Mouse (Mus musculus) forebrain, embryonic 14.5 days (tissue): ENCODE measurements around the gene Apbb1. TPM values are rescaled to one million over a fixed set of nuclear protein-coding genes. Genes with fewer than 3 reads are reported as not detected.

Experiments used
- ATAC-seq: fragments of 200-750 bp; cut with Nextera tagmentation; 2 replicates; pipeline ENCODE4 v1.8.0; 2017; ENCODE audit warnings: mild to moderate bottlenecking, moderate library complexity
- DNase-seq: peaks from one replicate; pipeline ENCODE4 v3.0.0-alpha.2; 2015; ENCODE audit warnings: low spot score
- H3K27ac ChIP-seq: fragments of 300-500 bp; sonication (generic); 2 replicates; pipeline ENCODE4 v1.5.1; 2014; ENCODE audit warnings: low read depth, mild to moderate bottlenecking, control low read depth, low read length, moderate library complexity
- H3K27me3 ChIP-seq: fragments of 300-500 bp; sonication (generic); replicated peaks from 2 replicates; pipeline ENCODE4 v1.6.1; 2014; ENCODE audit warnings: low read length, control low read depth, mixed read lengths; ENCODE audit not compliant: control insufficient read depth, insufficient read depth
- H3K36me3 ChIP-seq: fragments of 300-500 bp; sonication (generic); 2 replicates; pipeline ENCODE4 v1.6.1; 2014; ENCODE audit warnings: low read length, control low read depth; ENCODE audit not compliant: control insufficient read depth, insufficient read depth
- H3K4me1 ChIP-seq: fragments of 300-500 bp; sonication (generic); 2 replicates; pipeline ENCODE4 v1.6.1; 2014; ENCODE audit warnings: antibody characterized with exemption, low read length, control low read depth; ENCODE audit not compliant: control insufficient read depth, insufficient read depth
- H3K4me2 ChIP-seq: fragments of 300-500 bp; sonication (generic); 2 replicates; pipeline ENCODE4 v1.6.1; 2014; ENCODE audit warnings: mild to moderate bottlenecking, control low read depth, low read length
- H3K4me3 ChIP-seq: fragments of 300-500 bp; sonication (generic); 2 replicates; pipeline ENCODE4 v1.5.1; 2014; ENCODE audit warnings: low read depth, low read length, control low read depth
- H3K9ac ChIP-seq: fragments of 300-500 bp; sonication (generic); 2 replicates; pipeline ENCODE4 v1.6.1; 2014; ENCODE audit warnings: mild to moderate bottlenecking, low read length, control low read depth, moderate library complexity
- H3K9me3 ChIP-seq: fragments of 300-500 bp; sonication (generic); replicated peaks from 2 replicates; pipeline ENCODE4 v1.6.1; 2016; ENCODE audit warnings: low read length, control low read depth, mixed read lengths; ENCODE audit not compliant: control insufficient read depth
- WGBS: fragments of 180-500 bp; shearing (Covaris S2); extraction: QIAGEN DNeasy Blood & Tissue Kit; methylation state at CpG from one replicate; pipeline ENCODE4 v1.1.7; 2014; 5-methylcytosine and 5-hydroxymethylcytosine counted together
- polyA plus RNA-seq: library from polyadenylated mRNA; unstranded; fragments of >200 nt; fragmentation: Nextera tagmentation; extraction: Ambion mirVana; gene quantifications from 2 replicates; pipeline ENCODE4 v1.2.1, GENCODE M21; 2014

Apbb1 gene
- polyA plus RNA-seq, 1 experiment from 2014 or later, result 188 TPM

DNA sequence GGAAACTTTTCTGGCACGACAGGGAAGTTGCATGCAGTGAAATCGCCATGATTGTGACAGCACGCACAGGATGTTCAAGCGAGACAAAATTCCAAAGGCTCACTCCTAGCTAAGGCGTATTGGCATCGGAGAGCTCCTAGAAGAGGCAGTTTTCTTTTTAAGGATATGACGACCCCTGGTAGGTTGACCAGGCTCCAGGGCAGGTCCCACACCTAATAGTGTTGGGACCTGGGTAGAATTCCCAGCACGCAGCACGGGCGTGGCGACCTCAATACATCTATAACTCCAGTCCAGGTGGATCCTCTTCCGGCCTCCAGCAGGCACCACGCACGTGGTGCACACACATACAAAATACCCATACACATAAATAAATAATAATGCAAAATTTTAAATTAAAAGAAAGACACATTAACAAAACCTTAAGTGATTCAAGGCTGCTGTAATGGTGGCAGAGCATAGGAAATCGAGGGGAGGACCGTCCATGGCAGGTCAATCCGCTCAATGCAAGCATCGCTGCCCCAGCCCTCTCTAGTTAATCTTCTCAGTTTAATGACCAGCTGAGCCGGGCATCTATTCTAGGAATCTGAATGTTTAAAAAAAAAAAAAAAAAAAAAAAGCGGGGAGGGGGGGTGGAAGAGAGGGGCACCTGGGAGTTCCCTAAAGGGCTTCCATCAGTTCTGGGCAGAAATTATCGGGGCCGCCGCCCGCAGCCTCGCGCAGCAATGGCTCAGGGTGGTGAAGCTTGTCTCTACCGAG lies 27.8 kb downstream of the Apbb1 start:
- WGBS, result 28% methylated on average over 27 of the region's 27 CpGs
- ATAC-seq (peak; percentile 18), DNase-seq (no peak)
- H3K4me2 ChIP-seq, result peak overlapping the region; percentile 82
- peak overlapping the region; percentile 86 for H3K9ac ChIP-seq
- H3K36me3 ChIP-seq, result peaks cover 15% of the 10 kb centered on the region
- H3K27ac ChIP-seq, result 0 out of 2 replicates have a peak overlapping the region, but pooled peaks have one; percentile 33
- H3K4me3 ChIP-seq, result peak overlapping the region; percentile 64
- no peaks in the 10 kb centered on the region for H3K9me3 ChIP-seq
- peaks cover 12% of the 10 kb centered on the region for H3K4me1 ChIP-seq
- no peaks in the 10 kb centered on the region for H3K27me3 ChIP-seq

GRCm38 (mm10) chr7:105549035-105549434 lies 32.4 kb downstream of the Apbb1 start:
- H3K9me3 ChIP-seq, result no peaks in the 10 kb centered on the region
- H3K9ac ChIP-seq, result no peak overlapping the region
- peak; percentile 59 for DNase-seq
- ATAC-seq, result no peak
- no peak overlapping the region for H3K4me3 ChIP-seq
- H3K27me3 ChIP-seq, result no peaks in the 10 kb centered on the region
- H3K4me1 ChIP-seq, result no peaks in the 10 kb centered on the region
- no peak overlapping the region for H3K4me2 ChIP-seq
- WGBS, result 46% methylated on average over 6 of the region's 6 CpGs
- H3K36me3 ChIP-seq, result no peaks in the 10 kb centered on the region
- no peak overlapping the region for H3K27ac ChIP-seq

GRCm38 (mm10) chr7:105547970-105548369 lies 33.5 kb downstream of the Apbb1 start:
- H3K4me2 ChIP-seq, result no peak overlapping the region
- no peaks in the 10 kb centered on the region for H3K27me3 ChIP-seq
- DNase-seq (no peak), ATAC-seq (no peak)
- no peaks in the 10 kb centered on the region for H3K4me1 ChIP-seq
- no peak overlapping the region for H3K4me3 ChIP-seq
- no peaks in the 10 kb centered on the region for H3K36me3 ChIP-seq
- 79% methylated on average over 7 of the region's 7 CpGs for WGBS
- H3K9ac ChIP-seq, result no peak overlapping the region
- no peaks in the 10 kb centered on the region for H3K9me3 ChIP-seq
- H3K27ac ChIP-seq, result no peak overlapping the region

- Histone ChIP-seq H3K4me1 (no peaks in the 10 kb centered on the region), H3K27ac (no peak overlapping the region), H3K36me3 (no peaks in the 10 kb centered on the region), H3K9ac (no peak overlapping the region), H3K9me3 (no peaks in the 10 kb centered on the region), H3K4me2 (no peak overlapping the region), H3K27me3 (no peaks in the 10 kb centered on the region), H3K4me3 (no peak overlapping the region)
- ATAC-seq, result no peak
- WGBS, result 76% methylated on average over 8 of the region's 8 CpGs
- no peak for DNase-seq
Observed at GRCm38 (mm10) chr7:105545986-105546385, 35.5 kb downstream of the Apbb1 start.

DNA sequence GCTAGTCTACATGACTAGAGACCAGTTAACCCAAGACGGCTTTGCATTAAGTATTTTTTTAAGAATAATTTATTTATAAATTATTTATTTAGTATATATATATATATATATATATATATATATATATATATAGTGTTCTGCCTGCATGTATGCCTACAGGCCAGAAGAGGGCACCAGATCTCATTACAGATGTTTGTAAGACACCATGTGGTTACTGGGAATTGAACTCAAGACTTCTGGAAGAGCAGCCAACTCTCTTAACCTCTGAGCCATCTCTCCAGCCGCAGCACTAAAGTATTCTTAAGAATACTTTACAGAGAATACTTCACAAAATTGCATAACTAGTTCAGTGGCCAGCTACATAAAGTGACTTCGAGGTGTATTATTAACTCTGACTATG lies 47.3 kb downstream of the Apbb1 start:
- Histone ChIP-seq H3K4me3 (no peak overlapping the region), H3K27me3 (no peaks in the 10 kb centered on the region), H3K4me2 (no peak overlapping the region), H3K4me1 (no peaks in the 10 kb centered on the region), H3K9me3 (no peaks in the 10 kb centered on the region), H3K27ac (no peak overlapping the region), H3K9ac (no peak overlapping the region), H3K36me3 (no peaks in the 10 kb centered on the region)
- ATAC-seq, result no peak
- DNase-seq, result peak; percentile 47
- WGBS, result 81% methylated on average over 3 of the region's 3 CpGs

GRCm38 (mm10) chr7:105528094-105528493 lies 53.4 kb downstream of the Apbb1 start:
- ATAC-seq, result no peak
- no peaks in the 10 kb centered on the region for H3K4me1 ChIP-seq
- no peak overlapping the region for H3K9ac ChIP-seq
- H3K27ac ChIP-seq, result no peak overlapping the region
- no peaks in the 10 kb centered on the region for H3K27me3 ChIP-seq
- H3K4me3 ChIP-seq, result no peak overlapping the region
- no peaks in the 10 kb centered on the region for H3K9me3 ChIP-seq
- no peak overlapping the region for H3K4me2 ChIP-seq
- WGBS, result 77% methylated on average over 4 of the region's 4 CpGs
- DNase-seq, result no peak
- no peaks in the 10 kb centered on the region for H3K36me3 ChIP-seq

DNA sequence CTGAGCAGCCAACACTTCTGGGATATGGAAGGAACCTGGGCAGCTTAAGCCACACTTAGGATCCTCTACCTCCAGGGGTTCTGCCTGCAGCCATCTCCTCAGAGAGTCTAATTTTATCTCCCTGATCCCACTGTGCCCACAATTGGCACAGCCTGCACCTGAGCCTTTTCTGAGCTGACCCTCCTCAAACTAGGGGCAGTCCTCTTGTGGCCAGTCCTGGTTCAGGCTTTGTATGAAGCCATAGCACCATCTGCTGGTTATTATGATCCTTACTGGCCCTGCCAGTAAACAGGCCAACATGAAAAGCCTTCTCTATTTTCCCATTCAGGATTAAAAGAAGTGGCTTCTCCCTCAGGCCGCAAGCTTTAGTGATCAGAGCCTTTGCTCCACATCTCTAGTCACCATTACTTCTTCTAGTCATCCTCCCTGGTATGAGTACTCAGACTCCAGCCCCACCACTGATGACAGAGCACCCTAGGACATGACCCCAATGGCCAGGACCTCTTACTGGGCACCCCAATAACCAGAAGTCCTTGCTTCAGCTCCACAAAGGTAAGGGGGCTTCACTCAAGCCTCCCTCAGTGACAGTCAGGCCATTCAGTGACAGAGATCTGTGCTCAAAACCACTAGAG lies 54.0 kb downstream of the Apbb1 start:
- Histone ChIP-seq H3K36me3 (no peaks in the 10 kb centered on the region), H3K9me3 (no peaks in the 10 kb centered on the region), H3K4me3 (no peak overlapping the region), H3K27me3 (no peaks in the 10 kb centered on the region), H3K4me2 (no peak overlapping the region), H3K27ac (no peak overlapping the region), H3K4me1 (no peaks in the 10 kb centered on the region), H3K9ac (no peak overlapping the region)
- DNase-seq, result peak; percentile 58
- ATAC-seq, result no peak
- 58% methylated on average over 1 of the region's 1 CpGs for WGBS

- Histone ChIP-seq H3K4me2 (no peak overlapping the region), H3K9me3 (no peaks in the 10 kb centered on the region), H3K4me1 (no peaks in the 10 kb centered on the region), H3K27me3 (no peaks in the 10 kb centered on the region), H3K36me3 (no peaks in the 10 kb centered on the region), H3K4me3 (no peak overlapping the region), H3K9ac (no peak overlapping the region), H3K27ac (no peak overlapping the region)
- ATAC-seq, result no peak
- WGBS, result 89% methylated on average over 2 of the region's 2 CpGs
- DNase-seq, result no peak
Observed at GRCm38 (mm10) chr7:105524222-105524621, 57.2 kb downstream of the Apbb1 start.

DNA sequence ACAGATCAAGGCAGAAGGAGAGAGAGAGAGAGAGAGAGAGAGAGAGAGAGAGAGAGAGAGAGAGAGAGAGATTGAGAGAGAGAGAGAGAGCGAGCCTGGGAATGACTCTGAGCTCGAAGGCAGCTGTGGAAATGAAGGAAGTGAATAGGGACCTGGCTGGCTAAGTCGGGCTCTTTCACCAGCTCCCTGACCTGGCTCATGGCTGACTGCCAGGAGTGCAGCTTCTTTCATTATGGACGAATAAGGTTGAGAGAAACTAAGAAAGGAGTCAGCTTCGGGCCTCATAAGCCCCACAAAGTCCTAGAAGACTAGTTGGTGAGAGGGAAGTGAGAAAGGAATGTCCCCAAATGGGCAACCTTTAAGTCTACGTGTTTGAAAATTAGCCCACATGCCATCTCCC lies 61.3 kb downstream of the Apbb1 start:
- Histone ChIP-seq H3K4me3 (no peak overlapping the region), H3K9me3 (no peaks in the 10 kb centered on the region), H3K27me3 (no peaks in the 10 kb centered on the region), H3K4me2 (no peak overlapping the region), H3K9ac (no peak overlapping the region), H3K36me3 (no peaks in the 10 kb centered on the region), H3K4me1 (no peaks in the 10 kb centered on the region), H3K27ac (no peak overlapping the region)
- 30% methylated on average over 6 of the region's 6 CpGs for WGBS
- ATAC-seq (no peak), DNase-seq (peak; percentile 4)
